Mouse (Mus musculus): ENCODE measurements around the gene Rfx8. TPM values are rescaled to one million over a fixed set of nuclear protein-coding genes. Genes with fewer than 3 reads are reported as not detected.

Gene Rfx8
- total and polyA plus RNA-seq, 2 experiments: 0.04 to 0.09 TPM

DNA sequence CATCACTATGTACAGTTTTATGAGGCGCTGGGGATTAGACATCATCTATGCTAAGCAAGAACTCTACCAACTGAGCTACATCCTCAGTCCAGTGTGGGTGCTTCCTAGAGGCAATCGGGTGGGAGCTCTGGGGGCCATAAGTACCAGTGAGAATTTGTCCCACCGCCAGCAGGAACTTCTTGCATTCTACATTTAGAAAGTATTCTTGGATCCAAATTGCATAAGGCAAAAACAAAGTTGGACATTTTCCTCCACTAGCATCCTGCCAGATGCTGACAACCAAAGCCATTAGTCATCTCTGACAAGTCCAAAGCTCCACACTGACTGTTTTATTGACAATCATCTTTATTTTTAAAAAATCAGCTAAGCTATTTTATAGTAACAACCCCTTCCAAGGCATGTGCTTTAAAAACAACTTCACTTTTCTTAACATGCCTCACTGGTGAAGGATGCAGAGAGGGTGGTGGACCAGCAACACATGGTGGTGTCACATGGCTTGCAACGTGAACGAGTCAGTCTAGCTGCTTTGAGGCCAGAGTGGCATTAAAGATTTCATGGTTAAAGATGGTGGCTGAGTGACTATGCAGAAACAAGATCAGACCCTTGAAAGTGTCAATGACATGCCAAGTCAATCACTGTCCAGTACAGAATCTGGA is 44.4 kb downstream of the Rfx8 start:
- TF ChIP-seq POLR2A (IDR thresholded peaks at IDR 0.05; ENCODE audit: extremely low read depth, insufficient read depth, low read length) (no peak), CTCF (IDR thresholded peaks at IDR 0.05; ENCODE audit: low read depth, low read length) (no peak)
- no peak overlapping the region for H3K9ac ChIP-seq (ENCODE audit: low read depth, low read length)
- no peak for DNase-seq (ENCODE audit: extremely low read depth, low read depth, low spot score)
- H3K4me1 ChIP-seq (ENCODE audit: control insufficient read depth, insufficient read depth, low read length): no peaks in the 10 kb centered on the region
- H3K27ac ChIP-seq (replicated peaks; ENCODE audit: insufficient read depth, low read depth, low read length): no peak overlapping the region
- WGBS: 88% methylated on average over 5 of the region's 5 CpGs
- H3K27me3 ChIP-seq (ENCODE audit: control insufficient read depth, insufficient read depth, low read length): no peaks in the 10 kb centered on the region
- H3K4me3 ChIP-seq (ENCODE audit: insufficient read depth, low read depth, low read length): no peak overlapping the region
- H3K79me2 ChIP-seq (ENCODE audit: control insufficient read depth, insufficient read depth, low read length): no peaks in the 10 kb centered on the region
- H3K36me3 ChIP-seq (ENCODE audit: control insufficient read depth, insufficient read depth, low read length): no peaks in the 10 kb centered on the region

DNA sequence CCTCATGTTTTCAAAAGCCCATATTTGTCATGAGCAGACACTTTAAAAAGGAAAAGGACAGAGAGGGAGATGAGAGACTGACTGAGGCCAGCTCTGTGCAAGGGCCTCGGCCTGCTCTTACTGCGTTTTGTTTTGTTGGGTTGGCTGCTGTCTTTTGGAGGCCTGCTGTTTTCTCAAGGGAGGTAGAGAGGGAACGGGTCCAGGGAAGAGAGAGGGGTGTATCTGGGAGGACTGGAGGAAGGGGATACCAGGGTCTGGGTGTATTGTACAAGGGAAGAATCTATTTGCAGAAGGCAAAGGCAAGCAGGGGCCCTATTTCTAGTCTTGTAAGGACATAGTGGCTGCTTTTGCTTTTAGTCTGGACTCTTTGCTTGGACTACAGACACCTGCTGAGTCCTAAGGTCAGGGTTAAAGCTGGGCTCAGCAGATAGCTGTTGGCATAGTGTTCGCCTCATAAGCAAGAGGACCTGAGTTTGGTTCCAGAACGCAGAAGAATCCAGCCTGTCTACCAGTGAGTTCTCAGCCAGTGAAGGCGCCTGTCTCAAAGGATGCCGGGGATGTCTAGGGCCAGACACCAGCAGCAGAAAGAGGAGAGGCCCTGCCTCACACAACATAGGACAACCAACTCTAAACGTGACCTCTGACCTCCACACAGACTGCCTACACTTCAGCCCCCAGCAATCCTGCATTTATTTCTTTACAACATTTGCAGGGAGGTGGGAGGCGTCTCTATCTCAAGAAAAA is 48.3 kb downstream of the Rfx8 start:
- Histone ChIP-seq H3K36me3 (ENCODE audit: control insufficient read depth, insufficient read depth, low read length) (no peaks in the 10 kb centered on the region), H3K79me2 (ENCODE audit: control insufficient read depth, insufficient read depth, low read length) (no peaks in the 10 kb centered on the region), H3K27ac (replicated peaks; ENCODE audit: insufficient read depth, low read depth, low read length) (no peak overlapping the region), H3K4me3 (ENCODE audit: insufficient read depth, low read depth, low read length) (no peak overlapping the region), H3K27me3 (ENCODE audit: control insufficient read depth, insufficient read depth, low read length) (no peaks in the 10 kb centered on the region), H3K9ac (ENCODE audit: low read depth, low read length) (no peak overlapping the region), H3K4me1 (ENCODE audit: control insufficient read depth, insufficient read depth, low read length) (no peaks in the 10 kb centered on the region)
- peak; percentile 44 for DNase-seq (ENCODE audit: extremely low read depth, low read depth, low spot score)
- TF ChIP-seq CTCF (IDR thresholded peaks at IDR 0.05; ENCODE audit: low read depth, low read length) (no peak), POLR2A (IDR thresholded peaks at IDR 0.05; ENCODE audit: extremely low read depth, insufficient read depth, low read length) (no peak)
- WGBS: 88% methylated on average over 9 of the region's 9 CpGs

DNA sequence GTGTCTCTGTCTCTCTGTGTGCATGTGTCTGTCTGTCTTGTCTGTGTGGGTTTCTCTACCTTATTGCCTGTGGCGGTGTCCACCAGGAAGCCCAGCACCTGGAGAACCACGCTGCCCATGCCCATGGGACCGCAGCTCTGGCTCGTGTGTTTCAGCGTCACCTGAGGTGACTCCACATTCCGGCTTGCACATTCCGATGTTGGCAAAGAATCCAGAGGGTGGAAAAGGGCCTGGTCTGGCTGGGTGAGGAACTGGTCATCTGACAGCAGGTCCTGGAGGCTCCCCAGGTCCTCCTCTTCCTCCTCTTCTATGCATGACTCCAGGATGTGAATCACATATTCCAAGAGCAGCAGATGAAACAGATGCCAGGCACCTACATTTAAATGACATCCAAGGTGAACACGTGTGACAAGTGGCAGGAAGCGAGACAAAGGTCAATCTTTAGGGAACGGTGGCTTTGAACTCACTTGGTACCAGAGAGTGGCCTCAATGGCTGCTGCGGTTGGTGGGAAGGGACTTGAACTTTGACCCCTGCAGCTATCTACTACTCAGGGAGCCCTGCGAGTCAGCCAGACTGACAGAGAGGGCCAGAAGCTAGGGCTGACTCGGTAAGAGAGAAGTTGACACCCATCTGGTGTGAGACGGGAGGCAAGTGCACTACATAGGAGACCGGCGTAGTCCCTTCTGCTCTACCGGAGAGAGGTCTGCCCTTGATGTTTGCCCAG is 50.4 kb downstream of the Rfx8 start:
- H3K9ac ChIP-seq (ENCODE audit: low read depth, low read length): no peak overlapping the region
- no peak for DNase-seq (ENCODE audit: extremely low read depth, low read depth, low spot score)
- no peaks in the 10 kb centered on the region for H3K79me2 ChIP-seq (ENCODE audit: control insufficient read depth, insufficient read depth, low read length)
- no peaks in the 10 kb centered on the region for H3K4me1 ChIP-seq (ENCODE audit: control insufficient read depth, insufficient read depth, low read length)
- H3K36me3 ChIP-seq (ENCODE audit: control insufficient read depth, insufficient read depth, low read length): no peaks in the 10 kb centered on the region
- H3K27ac ChIP-seq (replicated peaks; ENCODE audit: insufficient read depth, low read depth, low read length): no peak overlapping the region
- 78% methylated on average over 17 of the region's 17 CpGs for WGBS
- TF ChIP-seq POLR2A (IDR thresholded peaks at IDR 0.05; ENCODE audit: extremely low read depth, insufficient read depth, low read length) (no peak), CTCF (IDR thresholded peaks at IDR 0.05; ENCODE audit: low read depth, low read length) (no peak)
- 0 out of 2 replicates have a peak, but pooled peaks cover 3% of the 10 kb centered on the region for H3K27me3 ChIP-seq (ENCODE audit: control insufficient read depth, insufficient read depth, low read length)
- no peak overlapping the region for H3K4me3 ChIP-seq (ENCODE audit: insufficient read depth, low read depth, low read length)

DNA sequence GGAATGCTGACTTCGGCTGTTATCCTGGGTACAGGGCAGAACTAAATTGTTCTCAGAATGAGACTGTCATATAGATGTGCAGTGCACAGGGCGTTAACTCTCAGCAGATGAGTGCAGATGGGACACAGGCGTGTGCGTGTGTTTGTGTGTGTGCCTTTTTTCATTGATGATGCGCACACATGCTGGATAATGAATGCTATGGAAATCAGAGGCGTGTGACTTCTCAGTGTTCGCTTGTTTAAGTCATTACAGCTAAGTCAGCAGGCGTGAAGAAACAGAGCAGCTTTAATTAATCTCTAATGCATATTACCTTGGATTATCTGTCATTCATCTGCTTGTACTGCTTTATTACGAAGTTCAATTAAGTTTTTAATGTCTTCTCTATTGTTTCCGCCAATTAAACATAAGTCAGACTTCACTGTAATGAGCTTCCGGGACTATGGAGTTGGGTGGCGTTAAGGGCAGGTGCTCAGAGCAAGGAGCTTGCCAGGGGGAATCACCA is 54.0 kb downstream of the Rfx8 start:
- Histone ChIP-seq H3K27ac (replicated peaks; ENCODE audit: insufficient read depth, low read depth, low read length) (no peak overlapping the region), H3K27me3 (ENCODE audit: control insufficient read depth, insufficient read depth, low read length) (peaks cover 3% of the 10 kb centered on the region; the same call in 1 of the 2 replicates), H3K4me3 (ENCODE audit: insufficient read depth, low read depth, low read length) (no peak overlapping the region), H3K36me3 (ENCODE audit: control insufficient read depth, insufficient read depth, low read length) (no peaks in the 10 kb centered on the region), H3K79me2 (ENCODE audit: control insufficient read depth, insufficient read depth, low read length) (no peaks in the 10 kb centered on the region), H3K4me1 (ENCODE audit: control insufficient read depth, insufficient read depth, low read length) (no peaks in the 10 kb centered on the region), H3K9ac (ENCODE audit: low read depth, low read length) (no peak overlapping the region)
- DNase-seq (ENCODE audit: extremely low read depth, low read depth, low spot score): no peak
- TF ChIP-seq POLR2A (IDR thresholded peaks at IDR 0.05; ENCODE audit: extremely low read depth, insufficient read depth, low read length) (no peak), CTCF (IDR thresholded peaks at IDR 0.05; ENCODE audit: low read depth, low read length) (no peak)
- 92% methylated on average over 12 of the region's 12 CpGs for WGBS

DNA sequence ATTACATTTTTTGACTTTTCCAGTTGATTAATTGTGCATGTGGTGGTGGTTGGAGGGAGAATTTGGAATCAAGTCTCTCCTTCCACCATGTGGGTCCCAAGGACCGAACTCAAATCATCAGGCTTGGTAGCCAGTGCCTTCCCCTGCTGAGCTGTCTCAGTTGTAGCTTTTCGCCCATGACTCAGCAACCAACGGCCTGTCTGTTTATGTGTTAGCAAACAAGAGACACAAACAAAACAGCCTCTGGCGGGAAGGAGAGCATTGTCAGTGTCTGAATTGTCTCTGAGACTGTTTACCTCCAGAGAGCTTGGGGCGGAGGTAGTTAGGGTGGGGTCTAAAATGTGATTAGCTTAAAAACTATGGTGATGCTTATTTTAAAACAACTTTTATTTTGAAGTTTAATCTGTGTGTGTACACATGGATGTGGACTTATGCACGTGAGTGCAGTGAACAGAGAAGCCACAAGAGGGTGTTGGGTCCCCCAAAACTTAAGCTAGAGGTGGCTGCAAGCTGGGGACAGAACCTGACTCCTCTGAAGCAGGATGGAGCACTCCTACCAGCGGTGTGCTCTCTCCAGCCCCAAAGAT is 56.7 kb downstream of the Rfx8 start:
- peaks cover 6% of the 10 kb centered on the region; the same call in 1 of the 2 replicates for H3K27me3 ChIP-seq (ENCODE audit: control insufficient read depth, insufficient read depth, low read length)

More for the DNA sequence above, 56.7 kb downstream of the Rfx8 start:
- Histone ChIP-seq H3K27ac (replicated peaks; ENCODE audit: insufficient read depth, low read depth, low read length) (no peak overlapping the region), H3K36me3 (ENCODE audit: control insufficient read depth, insufficient read depth, low read length) (no peaks in the 10 kb centered on the region), H3K4me3 (ENCODE audit: insufficient read depth, low read depth, low read length) (no peak overlapping the region), H3K79me2 (ENCODE audit: control insufficient read depth, insufficient read depth, low read length) (no peaks in the 10 kb centered on the region), H3K4me1 (ENCODE audit: control insufficient read depth, insufficient read depth, low read length) (no peaks in the 10 kb centered on the region), H3K9ac (ENCODE audit: low read depth, low read length) (no peak overlapping the region)
- no peak for DNase-seq (ENCODE audit: extremely low read depth, low read depth, low spot score)
- TF ChIP-seq POLR2A (IDR thresholded peaks at IDR 0.05; ENCODE audit: extremely low read depth, insufficient read depth, low read length): no peak
- no peak for TF ChIP-seq CTCF (IDR thresholded peaks at IDR 0.05; ENCODE audit: low read depth, low read length)
- 90% methylated on average over 7 of the region's 7 CpGs for WGBS

Measured in liver, adult 2 months (tissue).